Mouse (Mus musculus): ENCODE data around the gene Stox2. TPM values are rescaled to one million over a fixed set of nuclear protein-coding genes. Genes with fewer than 3 reads are reported as not detected.
A peak's percentile ranks its signal among the peaks of the same experiment; 100 is the strongest.

Stox2 gene
- polyA plus RNA-seq, 1 experiment from 2014 or later = 36.9 TPM

GRCm38 (mm10) chr8:47268931-47269330, 177.2 kb downstream of the Stox2 start:
- Histone ChIP-seq H3K27me3 (ENCODE audit: control insufficient read depth, insufficient read depth, low read length) (no peaks in the 10 kb centered on the region), H3K4me2 (replicated peaks; ENCODE audit: low read depth, low read length) (no peak overlapping the region), H3K9ac (ENCODE audit: low read depth, low read length) (no peak overlapping the region), H3K9me3 (ENCODE audit: control insufficient read depth, low read length) (no peaks in the 10 kb centered on the region), H3K4me3 (ENCODE audit: low read depth, low read length) (no peak overlapping the region), H3K36me3 (ENCODE audit: control insufficient read depth, insufficient read depth, low read length) (no peaks in the 10 kb centered on the region), H3K4me1 (replicated peaks; ENCODE audit: control insufficient read depth, insufficient read depth, low read length) (peaks cover 2% of the 10 kb centered on the region; the same call in 1 of the 2 replicates), H3K27ac (ENCODE audit: low read depth, low read length) (no peak overlapping the region)
- 91% methylated on average over 6 of the region's 6 CpGs for WGBS
- DNase-seq (ENCODE audit: low spot score) (no peak), ATAC-seq (ENCODE audit: low FRiP score) (no peak)

- Histone ChIP-seq H3K36me3 (ENCODE audit: control insufficient read depth, insufficient read depth, low read length) (no peaks in the 10 kb centered on the region), H3K4me1 (replicated peaks; ENCODE audit: control insufficient read depth, insufficient read depth, low read length) (peaks cover 2% of the 10 kb centered on the region; the same call in 1 of the 2 replicates), H3K27me3 (ENCODE audit: control insufficient read depth, insufficient read depth, low read length) (no peaks in the 10 kb centered on the region), H3K9ac (ENCODE audit: low read depth, low read length) (no peak overlapping the region), H3K4me3 (ENCODE audit: low read depth, low read length) (no peak overlapping the region), H3K9me3 (ENCODE audit: control insufficient read depth, low read length) (no peaks in the 10 kb centered on the region), H3K4me2 (replicated peaks; ENCODE audit: low read depth, low read length) (no peak overlapping the region), H3K27ac (ENCODE audit: low read depth, low read length) (no peak overlapping the region)
- ATAC-seq (ENCODE audit: low FRiP score) (no peak; the same call in 1 of the 2 replicates), DNase-seq (ENCODE audit: low spot score) (no peak)
- WGBS = 87% methylated on average over 21 of the region's 21 CpGs
These were observed 177.9 kb downstream of the Stox2 start for GRCm38 (mm10) chr8:47268062-47268822.

GRCm38 (mm10) chr8:47263070-47263843, 182.9 kb downstream of the Stox2 start:
- Histone ChIP-seq H3K27ac (ENCODE audit: low read depth, low read length) (0 out of 2 replicates have a peak overlapping the region, but pooled peaks have one; percentile 24), H3K9ac (ENCODE audit: low read depth, low read length) (no peak overlapping the region), H3K27me3 (ENCODE audit: control insufficient read depth, insufficient read depth, low read length) (no peaks in the 10 kb centered on the region), H3K4me2 (replicated peaks; ENCODE audit: low read depth, low read length) (no peak overlapping the region), H3K4me3 (ENCODE audit: low read depth, low read length) (no peak overlapping the region), H3K36me3 (ENCODE audit: control insufficient read depth, insufficient read depth, low read length) (no peaks in the 10 kb centered on the region), H3K4me1 (replicated peaks; ENCODE audit: control insufficient read depth, insufficient read depth, low read length) (peaks cover 4% of the 10 kb centered on the region; the same call in 1 of the 2 replicates), H3K9me3 (ENCODE audit: control insufficient read depth, low read length) (no peaks in the 10 kb centered on the region)
- 56% methylated on average over 17 of the region's 17 CpGs for WGBS
- no peak for ATAC-seq (ENCODE audit: low FRiP score)
- DNase-seq (ENCODE audit: low spot score) = no peak

- H3K27me3 ChIP-seq (ENCODE audit: control insufficient read depth, insufficient read depth, low read length) = no peaks in the 10 kb centered on the region
- 65% methylated on average over 12 of the region's 12 CpGs for WGBS
- no peak for DNase-seq (ENCODE audit: low spot score)
- H3K4me2 ChIP-seq (replicated peaks; ENCODE audit: low read depth, low read length) = no peak overlapping the region
- no peaks in the 10 kb centered on the region for H3K9me3 ChIP-seq (ENCODE audit: control insufficient read depth, low read length)
- ATAC-seq (ENCODE audit: low FRiP score) = 0 out of 2 replicates have a peak, but pooled peaks have one; percentile 30
- H3K36me3 ChIP-seq (ENCODE audit: control insufficient read depth, insufficient read depth, low read length) = no peaks in the 10 kb centered on the region
- H3K4me1 ChIP-seq (replicated peaks; ENCODE audit: control insufficient read depth, insufficient read depth, low read length) = peaks cover 4% of the 10 kb centered on the region; the same call in 1 of the 2 replicates
- no peak overlapping the region for H3K27ac ChIP-seq (ENCODE audit: low read depth, low read length)
- H3K4me3 ChIP-seq (ENCODE audit: low read depth, low read length) = no peak overlapping the region
- no peak overlapping the region for H3K9ac ChIP-seq (ENCODE audit: low read depth, low read length)
These were observed 185.2 kb downstream of the Stox2 start for GRCm38 (mm10) chr8:47260751-47261474.

GRCm38 (mm10) chr8:47250832-47251231, 195.3 kb downstream of the Stox2 start:
- H3K9ac ChIP-seq (ENCODE audit: low read depth, low read length) = no peak overlapping the region
- no peaks in the 10 kb centered on the region for H3K27me3 ChIP-seq (ENCODE audit: control insufficient read depth, insufficient read depth, low read length)
- WGBS = 83% methylated on average over 3 of the region's 4 CpGs
- H3K27ac ChIP-seq (ENCODE audit: low read depth, low read length) = no peak overlapping the region
- ATAC-seq (ENCODE audit: low FRiP score) = no peak
- no peaks in the 10 kb centered on the region for H3K9me3 ChIP-seq (ENCODE audit: control insufficient read depth, low read length)
- H3K4me1 ChIP-seq (replicated peaks; ENCODE audit: control insufficient read depth, insufficient read depth, low read length) = no peaks in the 10 kb centered on the region
- no peaks in the 10 kb centered on the region for H3K36me3 ChIP-seq (ENCODE audit: control insufficient read depth, insufficient read depth, low read length)
- H3K4me2 ChIP-seq (replicated peaks; ENCODE audit: low read depth, low read length) = no peak overlapping the region
- no peak for DNase-seq (ENCODE audit: low spot score)
- H3K4me3 ChIP-seq (ENCODE audit: low read depth, low read length) = no peak overlapping the region

GRCm38 (mm10) chr8:47245116-47245515, 201.0 kb downstream of the Stox2 start:
- Histone ChIP-seq H3K27me3 (ENCODE audit: control insufficient read depth, insufficient read depth, low read length) (no peaks in the 10 kb centered on the region), H3K9ac (ENCODE audit: low read depth, low read length) (no peak overlapping the region), H3K27ac (ENCODE audit: low read depth, low read length) (no peak overlapping the region), H3K4me3 (ENCODE audit: low read depth, low read length) (no peak overlapping the region), H3K4me2 (replicated peaks; ENCODE audit: low read depth, low read length) (no peak overlapping the region), H3K9me3 (ENCODE audit: control insufficient read depth, low read length) (no peaks in the 10 kb centered on the region), H3K4me1 (replicated peaks; ENCODE audit: control insufficient read depth, insufficient read depth, low read length) (peaks cover 18% of the 10 kb centered on the region), H3K36me3 (ENCODE audit: control insufficient read depth, insufficient read depth, low read length) (no peaks in the 10 kb centered on the region)
- DNase-seq (ENCODE audit: low spot score) (no peak), ATAC-seq (ENCODE audit: low FRiP score) (no peak)
- 64% methylated on average over 4 of the region's 4 CpGs for WGBS

GRCm38 (mm10) chr8:47244202-47244601, 202.0 kb downstream of the Stox2 start:
- no peak for ATAC-seq (ENCODE audit: low FRiP score)
- WGBS = 91% methylated on average over 15 of the region's 15 CpGs

GRCm38 (mm10) chr8:47243631-47244030, 202.5 kb downstream of the Stox2 start:
- no peaks in the 10 kb centered on the region for H3K36me3 ChIP-seq (ENCODE audit: control insufficient read depth, insufficient read depth, low read length)
- 60% methylated on average over 12 of the region's 12 CpGs for WGBS
- H3K4me1 ChIP-seq (replicated peaks; ENCODE audit: control insufficient read depth, insufficient read depth, low read length) = peaks cover 18% of the 10 kb centered on the region
- DNase-seq (ENCODE audit: low spot score) (no peak), ATAC-seq (ENCODE audit: low FRiP score) (no peak)
- peak overlapping the region; percentile 70 for H3K27ac ChIP-seq (ENCODE audit: low read depth, low read length)
- no peaks in the 10 kb centered on the region for H3K9me3 ChIP-seq (ENCODE audit: control insufficient read depth, low read length)
- H3K9ac ChIP-seq (ENCODE audit: low read depth, low read length) = no peak overlapping the region
- no peak overlapping the region for H3K4me3 ChIP-seq (ENCODE audit: low read depth, low read length)
- peak overlapping the region; percentile 31; the same call in 1 of the 2 replicates for H3K4me2 ChIP-seq (replicated peaks; ENCODE audit: low read depth, low read length)
- no peaks in the 10 kb centered on the region for H3K27me3 ChIP-seq (ENCODE audit: control insufficient read depth, insufficient read depth, low read length)

More at GRCm38 (mm10) chr8:47244202-47244601, 202.0 kb downstream of the Stox2 start:
- no peak overlapping the region for H3K4me2 ChIP-seq (replicated peaks; ENCODE audit: low read depth, low read length)
- no peak overlapping the region for H3K4me3 ChIP-seq (ENCODE audit: low read depth, low read length)
- H3K4me1 ChIP-seq (replicated peaks; ENCODE audit: control insufficient read depth, insufficient read depth, low read length) = peaks cover 18% of the 10 kb centered on the region
- no peaks in the 10 kb centered on the region for H3K9me3 ChIP-seq (ENCODE audit: control insufficient read depth, low read length)
- H3K27ac ChIP-seq (ENCODE audit: low read depth, low read length) = peak overlapping the region; percentile 70; the same call in 1 of the 2 replicates
- H3K9ac ChIP-seq (ENCODE audit: low read depth, low read length) = no peak overlapping the region; the same call in 1 of the 2 replicates
- DNase-seq (ENCODE audit: low spot score) = no peak
- no peaks in the 10 kb centered on the region for H3K27me3 ChIP-seq (ENCODE audit: control insufficient read depth, insufficient read depth, low read length)
- H3K36me3 ChIP-seq (ENCODE audit: control insufficient read depth, insufficient read depth, low read length) = no peaks in the 10 kb centered on the region

Data from hindbrain, embryonic 11.5 days (tissue).